Mouse (Mus musculus): ENCODE measurements around the gene Olfr799. TPM values are rescaled to one million over a fixed set of nuclear protein-coding genes. Genes with fewer than 3 reads are reported as not detected.

Gene Olfr799
- total and polyA plus RNA-seq, 3 experiments, result not detected

DNA sequence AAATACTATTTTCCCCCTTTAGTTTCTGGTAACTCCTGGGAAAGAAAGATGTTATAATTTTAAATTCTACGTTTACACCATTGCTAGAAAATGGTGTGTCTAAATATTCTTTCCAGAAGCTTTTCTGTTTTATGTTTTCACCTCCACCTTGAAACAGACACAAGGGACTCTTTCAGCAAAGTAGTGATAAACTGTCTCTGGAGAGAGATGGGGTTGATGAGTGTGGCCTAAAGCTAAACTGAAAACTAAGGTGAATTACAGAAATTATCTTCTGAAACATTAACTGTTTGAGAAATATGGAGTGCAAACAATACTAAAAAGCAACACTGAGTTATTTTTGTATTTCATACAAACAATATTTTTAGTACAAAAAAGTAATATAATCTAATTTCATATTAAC, 9.4 kb upstream of the Olfr799 start, which contains the start of gene Olfr798:
Gene Olfr798 (minus strand): TSS at position 101 of the 400 bp plus-strand sequence.
- dilution Hi-C loops (cut with MboI; ENCODE audit: extremely low pct_ligation_motif_present, extremely low pct_unique_long_range_greater_than_20kb, low sequenced_read_pairs) (no loop called here), in situ Hi-C loops (cut with MboI; ENCODE audit: low pct_ligation_motif_present, low pct_unique_long_range_greater_than_20kb, low sequenced_read_pairs) (no loop called here)
- no peak for DNase-seq (ENCODE audit: extremely low read depth)
- no peaks in the 10 kb centered on the region for H3K4me1 ChIP-seq (ENCODE audit: control insufficient read depth in 1 of 2, insufficient read depth in 2 of 2)
- H3K9ac ChIP-seq (ENCODE audit: insufficient read depth, low read depth), result no peak within 1 kb of the TSS
- H3K4me3 ChIP-seq (replicated peaks in 1 of 3; ENCODE audit: low read depth in 2 of 3, low read length in 2 of 3, poor library complexity in 1 of 3), result no peak within 1 kb of the TSS
- H3K79me2 ChIP-seq (replicated peaks; ENCODE audit: control insufficient read depth, extremely low read depth, insufficient read depth, poor library complexity, severe bottlenecking), result no peaks in the 10 kb centered on the region
- H3K4me2 ChIP-seq (ENCODE audit: insufficient read depth, low read depth, poor library complexity, severe bottlenecking), result no peak within 1 kb of the TSS
- no peaks in the 10 kb centered on the region for H3K36me3 ChIP-seq (replicated peaks in 1 of 2; ENCODE audit: control insufficient read depth in 1 of 2, insufficient read depth in 1 of 2, low read length in 1 of 2)
- H3K27ac ChIP-seq (ENCODE audit: insufficient read depth, low read depth), result no peak within 1 kb of the TSS
- TF ChIP-seq SIN3A (IDR thresholded peaks at IDR 0.05; ENCODE audit: low read length) (no peak), HCFC1 (IDR thresholded peaks at IDR 0.05; ENCODE audit: low read depth, low read length) (no peak), UBTF (IDR thresholded peaks at IDR 0.05; ENCODE audit: low read depth, low read length) (no peak), SMC3 (IDR thresholded peaks at IDR 0.05; ENCODE audit: low read depth, low read length) (no peak), PAX5 (IDR thresholded peaks at IDR 0.05; ENCODE audit: low read length) (no peak), MAX (IDR thresholded peaks at IDR 0.05; ENCODE audit: low read length) (no peak), ZMIZ1 (IDR thresholded peaks at IDR 0.05; ENCODE audit: low read depth, low read length) (no peak), NRF1 (IDR thresholded peaks at IDR 0.05; ENCODE audit: low read depth, low read length) (no peak), CTCF (conservative IDR thresholded peaks at IDR 0.05 in 1 of 2, IDR thresholded peaks at IDR 0.05 in 1 of 2; ENCODE audit: low read depth in 2 of 2, low read length in 2 of 2) (no peak)
- H3K27me3 ChIP-seq (replicated peaks), result no peaks in the 10 kb centered on the region
- no peaks in the 10 kb centered on the region for H3K9me3 ChIP-seq (replicated peaks; ENCODE audit: low read length)

- no peak for TF ChIP-seq USF1 (IDR thresholded peaks at IDR 0.05; ENCODE audit: low read depth, low read length)
- TF ChIP-seq ZNF384 (IDR thresholded peaks at IDR 0.05; ENCODE audit: low read depth, low read length), result peak; percentile 44
- peak; percentile 69; the same call in 1 of the 2 replicates for TF ChIP-seq ETS1 (conservative IDR thresholded peaks at IDR 0.05; ENCODE audit: low read depth, low read length)
- no peak for TF ChIP-seq CHD1 (IDR thresholded peaks at IDR 0.05; ENCODE audit: low read depth, low read length)
- TF ChIP-seq JUND (conservative IDR thresholded peaks at IDR 0.05; ENCODE audit: low read depth, low read length), result peak; percentile 66; the same call in 1 of the 2 replicates
Measured at GRCm38 (mm10) chr10:129651763-129652162, 14.5 kb downstream of the Olfr799 start.

GRCm38 (mm10) chr10:129657394-129657793, 20.1 kb downstream of the Olfr799 start, which contains the start of gene Olfr800:
Olfr800 (plus strand) TSS chr10:129657694.
- H3K27ac ChIP-seq (ENCODE audit: insufficient read depth, low read depth), result no peak within 1 kb of the TSS
- H3K79me2 ChIP-seq (replicated peaks; ENCODE audit: control insufficient read depth, extremely low read depth, insufficient read depth, poor library complexity, severe bottlenecking), result no peaks in the 10 kb centered on the region
- in situ Hi-C loops (cut with MboI; ENCODE audit: low pct_ligation_motif_present, low pct_unique_long_range_greater_than_20kb, low sequenced_read_pairs) (no loop called here), dilution Hi-C loops (cut with MboI; ENCODE audit: extremely low pct_ligation_motif_present, extremely low pct_unique_long_range_greater_than_20kb, low sequenced_read_pairs) (no loop called here)
- H3K36me3 ChIP-seq (replicated peaks in 1 of 2; ENCODE audit: control insufficient read depth in 1 of 2, insufficient read depth in 1 of 2, low read length in 1 of 2), result no peaks in the 10 kb centered on the region
- H3K9me3 ChIP-seq (replicated peaks; ENCODE audit: low read length), result no peaks in the 10 kb centered on the region
- no peak for DNase-seq (ENCODE audit: extremely low read depth)
- no peak within 1 kb of the TSS for H3K9ac ChIP-seq (ENCODE audit: insufficient read depth, low read depth)
- H3K4me2 ChIP-seq (ENCODE audit: insufficient read depth, low read depth, poor library complexity, severe bottlenecking), result no peak within 1 kb of the TSS
- H3K4me3 ChIP-seq (replicated peaks in 1 of 3; ENCODE audit: low read depth in 2 of 3, low read length in 2 of 3, poor library complexity in 1 of 3), result no peak within 1 kb of the TSS
- H3K4me1 ChIP-seq (ENCODE audit: control insufficient read depth in 1 of 2, insufficient read depth in 2 of 2), result no peaks in the 10 kb centered on the region
- no peaks in the 10 kb centered on the region for H3K27me3 ChIP-seq (replicated peaks)
- TF ChIP-seq USF1 (IDR thresholded peaks at IDR 0.05; ENCODE audit: low read depth, low read length) (no peak), SIN3A (IDR thresholded peaks at IDR 0.05; ENCODE audit: low read length) (no peak), CHD1 (IDR thresholded peaks at IDR 0.05; ENCODE audit: low read depth, low read length) (no peak), JUND (conservative IDR thresholded peaks at IDR 0.05; ENCODE audit: low read depth, low read length) (no peak), EP300 (IDR thresholded peaks at IDR 0.05; ENCODE audit: low read length) (no peak), NELFE (IDR thresholded peaks at IDR 0.05; ENCODE audit: low read depth, low read length) (no peak)

More at GRCm38 (mm10) chr10:129651763-129652162, 14.5 kb downstream of the Olfr799 start:
- no peaks in the 10 kb centered on the region for H3K36me3 ChIP-seq (replicated peaks in 1 of 2; ENCODE audit: control insufficient read depth in 1 of 2, insufficient read depth in 1 of 2, low read length in 1 of 2)
- H3K79me2 ChIP-seq (replicated peaks; ENCODE audit: control insufficient read depth, extremely low read depth, insufficient read depth, poor library complexity, severe bottlenecking), result no peaks in the 10 kb centered on the region
- dilution Hi-C loops (cut with MboI; ENCODE audit: extremely low pct_ligation_motif_present, extremely low pct_unique_long_range_greater_than_20kb, low sequenced_read_pairs) (no loop called here), in situ Hi-C loops (cut with MboI; ENCODE audit: low pct_ligation_motif_present, low pct_unique_long_range_greater_than_20kb, low sequenced_read_pairs) (no loop called here)
- H3K9ac ChIP-seq (ENCODE audit: insufficient read depth, low read depth), result no peak overlapping the region
- 0 out of 4 replicates have a peak, but pooled peaks cover 0 to 2% of the 10 kb centered on the region in 2 experiments for H3K4me1 ChIP-seq (ENCODE audit: control insufficient read depth in 1 of 2, insufficient read depth in 2 of 2)
- H3K4me3 ChIP-seq (replicated peaks in 1 of 3; ENCODE audit: low read depth in 2 of 3, low read length in 2 of 3, poor library complexity in 1 of 3), result no peak overlapping the region
- H3K27me3 ChIP-seq (replicated peaks), result no peaks in the 10 kb centered on the region
- H3K9me3 ChIP-seq (replicated peaks; ENCODE audit: low read length), result no peaks in the 10 kb centered on the region
- no peak overlapping the region for H3K4me2 ChIP-seq (ENCODE audit: insufficient read depth, low read depth, poor library complexity, severe bottlenecking)
- no peak overlapping the region for H3K27ac ChIP-seq (ENCODE audit: insufficient read depth, low read depth)
- DNase-seq (ENCODE audit: extremely low read depth), result peak; percentile 37
